Mouse (Mus musculus): ENCODE measurements around the gene Cog1. TPM values are rescaled to one million over a fixed set of nuclear protein-coding genes. Genes with fewer than 3 reads are reported as not detected.

Gene Cog1
- total and polyA plus RNA-seq, 3 experiments, result 29.4 to 113 (median 37.4) TPM

GRCm38 (mm10) chr11:113698013-113698545 lies 49.1 kb downstream of the Cog1 start:
- H3K36me3 ChIP-seq (ENCODE audit: control insufficient read depth in 1 of 2, insufficient read depth in 2 of 2, low read length in 2 of 2), result peaks cover 0 to 2% of the 10 kb centered on the region in 2 experiments; a peak in 2 of 4 replicates
- H3K9me3 ChIP-seq (replicated peaks; ENCODE audit: insufficient read depth, low read length), result no peaks in the 10 kb centered on the region
- no peaks in the 10 kb centered on the region for H3K79me2 ChIP-seq (ENCODE audit: control insufficient read depth, insufficient read depth, low read length, poor library complexity)
- H3K4me3 ChIP-seq (ENCODE audit: control insufficient read depth in 1 of 2, insufficient read depth in 1 of 2, low read depth in 2 of 2, low read length in 2 of 2), result no peak overlapping the region
- DNase-seq (ENCODE audit: low read depth, low spot score), result no peak
- no peaks in the 10 kb centered on the region for H3K27me3 ChIP-seq (ENCODE audit: control insufficient read depth in 1 of 2, insufficient read depth in 2 of 2, low read length in 2 of 2)
- H3K27ac ChIP-seq (ENCODE audit: control insufficient read depth, low read depth, low read length), result no peak overlapping the region
- no peak overlapping the region for H3K9ac ChIP-seq (ENCODE audit: control insufficient read depth, low read depth, low read length, poor library complexity, severe bottlenecking)
- no peak for TF ChIP-seq NRF1 (IDR thresholded peaks at IDR 0.05; ENCODE audit: insufficient read depth, low read depth, low read length, poor library complexity, severe bottlenecking)
- TF ChIP-seq UBTF (IDR thresholded peaks at IDR 0.05; ENCODE audit: borderline replicate concordance, insufficient read depth, low read depth, low read length), result no peak
- no peaks in the 10 kb centered on the region for H3K4me1 ChIP-seq (ENCODE audit: control insufficient read depth in 1 of 2, insufficient read depth in 2 of 2, low read length in 2 of 2)

GRCm38 (mm10) chr11:113699643-113700042 lies 50.7 kb downstream of the Cog1 start:
- Histone ChIP-seq H3K9me3 (replicated peaks; ENCODE audit: insufficient read depth, low read length) (no peaks in the 10 kb centered on the region), H3K4me3 (ENCODE audit: control insufficient read depth in 1 of 2, insufficient read depth in 1 of 2, low read depth in 2 of 2, low read length in 2 of 2) (no peak overlapping the region), H3K4me1 (ENCODE audit: control insufficient read depth in 1 of 2, insufficient read depth in 2 of 2, low read length in 2 of 2) (no peaks in the 10 kb centered on the region), H3K9ac (ENCODE audit: control insufficient read depth, low read depth, low read length, poor library complexity, severe bottlenecking) (no peak overlapping the region), H3K27me3 (ENCODE audit: control insufficient read depth in 1 of 2, insufficient read depth in 2 of 2, low read length in 2 of 2) (no peaks in the 10 kb centered on the region), H3K27ac (ENCODE audit: control insufficient read depth, low read depth, low read length) (no peak overlapping the region), H3K79me2 (ENCODE audit: control insufficient read depth, insufficient read depth, low read length, poor library complexity) (no peaks in the 10 kb centered on the region), H3K36me3 (ENCODE audit: control insufficient read depth in 1 of 2, insufficient read depth in 2 of 2, low read length in 2 of 2) (no peaks in the 10 kb centered on the region; a peak in 1 of 4 replicates)
- no peak for TF ChIP-seq KAT2A (conservative IDR thresholded peaks at IDR 0.05; ENCODE audit: low read depth, low read length)
- TF ChIP-seq POLR2AphosphoS5 (IDR thresholded peaks at IDR 0.05; ENCODE audit: borderline replicate concordance, low read depth, low read length), result no peak
- TF ChIP-seq HCFC1 (IDR thresholded peaks at IDR 0.05; ENCODE audit: low read depth, low read length), result no peak
- TF ChIP-seq SMC3 (IDR thresholded peaks at IDR 0.05; ENCODE audit: low read depth, low read length), result no peak
- TF ChIP-seq GATA1 (IDR thresholded peaks at IDR 0.05; ENCODE audit: low read depth, low read length), result no peak
- TF ChIP-seq ZC3H11A (IDR thresholded peaks at IDR 0.05; ENCODE audit: low read depth, low read length), result no peak
- TF ChIP-seq MYC (IDR thresholded peaks at IDR 0.05; ENCODE audit: low read depth, low read length), result no peak
- no peak for TF ChIP-seq ETS1 (IDR thresholded peaks at IDR 0.05; ENCODE audit: low read depth, low read length)
- TF ChIP-seq MXI1 (IDR thresholded peaks at IDR 0.05; ENCODE audit: low read depth, low read length), result no peak
- no peak for TF ChIP-seq RCOR1 (IDR thresholded peaks at IDR 0.05; ENCODE audit: low read depth, low read length)
- no peak for DNase-seq (ENCODE audit: low read depth, low spot score)

GRCm38 (mm10) chr11:113703758-113704157 lies 54.8 kb downstream of the Cog1 start:
- Histone ChIP-seq H3K27ac (ENCODE audit: control insufficient read depth, low read depth, low read length) (no peak overlapping the region), H3K9me3 (replicated peaks; ENCODE audit: insufficient read depth, low read length) (no peaks in the 10 kb centered on the region), H3K4me3 (ENCODE audit: control insufficient read depth in 1 of 2, insufficient read depth in 1 of 2, low read depth in 2 of 2, low read length in 2 of 2) (no peak overlapping the region), H3K36me3 (ENCODE audit: control insufficient read depth in 1 of 2, insufficient read depth in 2 of 2, low read length in 2 of 2) (no peaks in the 10 kb centered on the region), H3K9ac (ENCODE audit: control insufficient read depth, low read depth, low read length, poor library complexity, severe bottlenecking) (no peak overlapping the region), H3K4me1 (ENCODE audit: control insufficient read depth in 1 of 2, insufficient read depth in 2 of 2, low read length in 2 of 2) (no peaks in the 10 kb centered on the region), H3K79me2 (ENCODE audit: control insufficient read depth, insufficient read depth, low read length, poor library complexity) (no peaks in the 10 kb centered on the region), H3K27me3 (ENCODE audit: control insufficient read depth in 1 of 2, insufficient read depth in 2 of 2, low read length in 2 of 2) (no peaks in the 10 kb centered on the region)
- TF ChIP-seq SMC3 (IDR thresholded peaks at IDR 0.05; ENCODE audit: low read depth, low read length), result peak; percentile 100
- TF ChIP-seq SIN3A (IDR thresholded peaks at IDR 0.05; ENCODE audit: low read length), result peak; percentile 49
- peak; percentile 100 for TF ChIP-seq ZC3H11A (IDR thresholded peaks at IDR 0.05; ENCODE audit: low read depth, low read length)
- peak; percentile 99 to 100 (median 100) for TF ChIP-seq CTCF (IDR thresholded peaks at IDR 0.05 in 2 of 3, conservative IDR thresholded peaks at IDR 0.05 in 1 of 3; ENCODE audit: control insufficient read depth in 1 of 3, insufficient read depth in 1 of 3, low read depth in 2 of 3, low read length in 3 of 3, poor library complexity in 1 of 3, severe bottlenecking in 1 of 3)
- no peak for TF ChIP-seq POLR2AphosphoS5 (IDR thresholded peaks at IDR 0.05; ENCODE audit: borderline replicate concordance, low read depth, low read length)
- peak; percentile 86 for DNase-seq (ENCODE audit: low read depth, low spot score)

All from MEL (cell line).